Mouse (Mus musculus) gastrocnemius, postnatal 25 days (tissue): ENCODE results near the gene Lrrc19. TPM values are rescaled to one million over a fixed set of nuclear protein-coding genes. Genes with fewer than 3 reads are reported as not detected.
"Not testable (repeated sequence)": the region's sequence is repeated elsewhere in the genome, so short reads cannot be mapped to it uniquely, and the experiment has no call there.

ENCODE experiments used
- DNase-seq: peaks from one replicate; pipeline ENCODE4 v3.0.0; 2022
- long read RNA-seq, 2 experiments: library from polyadenylated mRNA; stranded (forward); transcript quantifications; one replicate each; pipeline ENCODE4 v2.0.0; 2021
- total RNA-seq, 2 experiments: library from RNA; stranded (reverse); gene quantifications; 1 replicate in 1 of 2; 2 replicates in 1 of 2; pipeline ENCODE4 v1.2.3; 2021

The Lrrc19 gene
- total RNA-seq, result not detected
- long read RNA-seq, experiment 1, result 0 reads
- long read RNA-seq, experiment 2, result 0 reads

DNA sequence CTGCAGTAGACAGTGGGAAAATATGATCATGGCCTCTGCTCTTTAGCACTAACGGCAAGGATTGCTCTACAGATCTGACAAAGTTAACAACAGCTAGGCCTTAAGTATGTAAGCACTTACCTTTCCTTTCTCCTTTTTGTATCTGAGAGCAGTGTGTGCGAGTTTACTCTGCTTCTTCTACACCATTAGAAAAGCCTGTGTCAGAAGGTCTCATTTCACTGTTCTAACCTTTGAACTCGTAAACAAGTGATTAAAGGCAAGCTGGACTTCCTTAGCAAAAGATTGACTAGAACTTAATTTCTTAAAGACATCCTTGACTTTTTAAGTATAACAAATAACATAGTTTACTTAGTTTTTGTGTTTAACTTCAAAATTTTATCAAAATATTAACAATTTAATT is at the start of gene Lrrc19:
Gene Lrrc19, minus strand, starts transcription at position 225 of the 400 bp plus-strand sequence.
- DNase-seq, result no peak

DNA sequence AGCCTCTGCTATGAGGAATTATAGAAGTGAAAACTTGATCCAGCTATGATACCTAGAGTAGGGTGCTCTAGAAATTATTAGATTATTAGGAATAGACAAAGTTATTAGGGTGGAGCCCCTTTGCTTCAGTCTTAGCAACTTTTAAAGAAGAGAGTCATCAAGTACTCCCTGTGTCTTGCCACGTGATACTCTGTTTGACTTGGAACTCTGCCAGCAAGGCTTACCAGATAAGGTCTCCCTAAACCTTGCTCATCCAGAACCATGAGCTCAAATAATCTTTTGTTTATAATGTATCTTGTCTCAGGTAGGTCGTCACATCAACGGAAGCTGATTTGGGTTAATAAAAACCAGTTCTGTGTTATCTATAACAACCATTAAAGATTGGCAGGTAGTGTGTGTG is 46.4 kb upstream of the Lrrc19 start:
- DNase-seq, result no peak

DNA sequence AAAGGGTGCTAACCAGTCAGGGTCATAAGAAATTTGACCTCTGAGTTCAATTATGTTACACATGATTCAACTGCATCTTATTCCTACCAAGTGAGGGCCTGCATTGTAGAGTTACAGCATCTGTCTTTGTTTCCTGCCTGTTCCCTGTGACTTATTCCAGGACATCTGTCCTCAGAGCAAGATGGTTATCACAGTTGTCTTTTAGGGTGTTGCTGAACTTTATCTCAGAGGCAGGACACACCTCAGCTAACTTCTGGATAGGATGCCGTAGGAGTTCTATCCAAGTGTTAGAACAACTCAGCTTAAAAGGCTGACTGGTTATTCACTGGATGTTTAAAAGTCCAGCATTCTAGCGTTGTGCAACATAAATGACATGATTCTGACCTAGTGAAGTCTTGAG is 42.2 kb upstream of the Lrrc19 start:
- no peak for DNase-seq

DNA sequence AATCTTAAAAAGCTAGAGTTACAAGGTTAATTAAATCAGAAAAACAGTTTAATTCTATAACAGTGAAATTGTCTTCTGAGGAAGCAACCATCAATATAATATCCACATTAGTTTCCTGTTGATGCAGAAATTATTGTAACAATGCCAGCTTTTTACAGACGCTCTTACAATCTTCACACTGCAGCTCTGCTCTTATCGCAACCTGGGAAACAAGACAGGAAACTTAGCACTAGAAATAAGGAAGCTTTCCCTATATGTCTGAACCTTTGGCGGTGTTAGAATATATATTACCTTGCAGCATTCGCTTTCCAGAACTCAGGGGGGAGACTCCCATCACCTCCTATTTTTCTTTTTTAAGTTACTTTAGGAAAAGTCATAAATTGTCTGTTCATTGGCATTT is 41.1 kb upstream of the Lrrc19 start:
- DNase-seq, result no peak

DNA sequence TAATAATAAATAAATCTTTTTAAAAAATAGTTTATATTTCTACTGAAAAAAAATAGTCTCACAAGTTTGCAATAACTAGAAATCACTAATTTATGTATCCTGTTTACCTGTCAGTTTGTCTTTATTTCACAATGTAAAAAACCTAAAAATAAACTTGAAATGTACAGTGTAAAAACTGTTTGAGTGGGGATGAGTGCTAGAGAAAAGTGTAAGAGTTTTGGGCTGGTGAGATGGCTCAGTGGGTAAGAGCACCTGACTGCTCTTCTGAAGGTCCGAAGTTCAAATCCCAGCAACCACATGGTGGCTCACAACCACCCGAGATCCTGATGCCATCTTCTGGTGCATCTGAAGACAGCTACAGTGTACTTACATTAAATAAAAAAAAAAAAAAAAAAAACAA is 39.9 kb upstream of the Lrrc19 start:
- DNase-seq, result not testable (repeated sequence)

DNA sequence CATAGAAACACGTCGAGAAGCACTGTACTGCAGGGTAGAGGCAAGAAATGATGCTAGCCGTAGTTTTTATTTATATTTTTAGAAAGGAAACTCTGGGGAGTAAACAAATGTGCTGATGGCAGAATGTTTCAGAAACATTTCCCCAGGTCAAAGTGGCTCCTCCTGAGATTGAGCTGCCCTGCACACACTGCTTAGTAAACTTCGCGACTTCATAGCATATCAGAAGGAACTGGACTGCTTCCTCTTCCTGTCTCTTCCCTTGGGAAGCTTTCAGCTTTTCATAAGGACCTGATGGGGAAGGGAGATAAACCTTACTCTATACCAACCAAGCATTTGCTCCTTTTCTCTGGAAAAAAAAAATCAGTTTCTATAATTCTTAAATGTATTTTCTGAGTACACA is 33.4 kb upstream of the Lrrc19 start:
- no peak for DNase-seq

DNA sequence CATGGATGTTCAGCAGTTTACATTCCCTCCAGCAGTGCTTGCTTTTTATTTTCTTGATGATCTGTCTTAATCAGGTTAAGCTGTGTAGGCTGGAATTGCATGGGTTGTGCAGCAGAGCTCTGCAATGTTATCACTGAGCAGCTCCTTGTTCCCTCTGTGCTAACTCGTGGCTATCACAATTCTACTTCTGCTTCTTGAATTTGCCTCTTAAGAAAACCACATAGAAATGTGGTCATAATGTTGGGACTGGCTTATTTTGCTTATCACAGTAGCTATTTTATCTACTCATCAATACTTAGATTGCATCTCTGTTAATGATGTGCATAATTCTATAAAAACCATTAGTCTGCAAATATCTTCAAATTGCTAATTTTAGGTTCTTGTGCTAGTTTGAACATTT is 32.1 kb upstream of the Lrrc19 start:
- no peak for DNase-seq

DNA sequence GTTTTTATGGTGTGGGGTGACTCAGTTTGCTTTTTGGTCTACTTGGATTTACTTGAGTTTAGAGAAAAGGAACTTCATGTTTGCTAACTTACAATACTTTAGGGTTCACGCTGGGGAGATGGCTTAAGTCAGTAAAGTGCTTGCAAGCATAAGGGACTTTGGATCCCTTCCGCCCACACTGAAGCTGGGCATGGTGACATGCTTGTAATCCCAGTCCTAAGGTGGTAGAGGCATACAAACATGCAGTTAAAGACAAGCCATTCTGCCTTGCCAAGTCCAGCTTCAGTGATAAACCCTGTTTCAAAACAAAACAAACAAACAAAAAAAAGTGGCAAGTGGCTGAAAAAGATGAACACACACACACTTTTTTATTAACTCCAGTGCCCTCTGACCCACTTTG is 31.2 kb upstream of the Lrrc19 start:
- DNase-seq, result no peak

DNA sequence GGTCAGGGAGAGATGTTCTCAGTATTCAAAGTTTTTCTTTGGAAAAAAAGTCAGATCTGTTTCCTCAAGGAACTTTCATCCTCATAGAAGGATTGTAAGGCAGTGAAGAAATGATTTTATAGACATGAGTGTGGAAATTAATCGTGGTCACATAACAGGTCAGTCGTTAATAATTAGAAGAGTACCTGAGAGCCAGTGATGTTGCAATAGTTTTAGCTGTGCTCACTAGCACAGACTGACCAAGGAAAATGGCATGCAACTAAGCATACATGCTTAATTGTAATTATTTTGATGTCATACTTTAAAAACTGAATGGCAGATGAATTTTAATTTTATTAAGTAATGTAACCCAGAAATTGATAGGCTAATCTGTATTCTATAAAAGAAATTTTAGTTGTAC is 30.7 kb upstream of the Lrrc19 start:
- no peak for DNase-seq

DNA sequence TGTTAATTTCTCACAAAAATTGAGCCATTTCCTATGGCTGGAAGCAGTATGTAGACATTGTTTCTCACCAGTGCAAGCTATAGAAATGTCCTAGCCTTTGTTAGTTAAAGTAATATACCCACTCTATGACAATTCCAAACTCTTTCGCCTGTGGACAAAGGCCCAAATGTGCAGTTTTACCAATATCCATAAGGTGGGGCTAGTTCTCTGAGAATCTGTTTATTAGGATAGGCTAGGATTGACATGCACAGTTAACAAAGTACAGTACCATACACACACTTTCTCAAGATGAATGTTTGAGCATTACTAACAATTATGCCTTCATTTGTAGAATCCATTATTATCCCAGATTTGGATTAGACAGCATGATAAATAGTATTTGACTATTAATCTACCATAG is 19.8 kb upstream of the Lrrc19 start:
- DNase-seq, result no peak

DNA sequence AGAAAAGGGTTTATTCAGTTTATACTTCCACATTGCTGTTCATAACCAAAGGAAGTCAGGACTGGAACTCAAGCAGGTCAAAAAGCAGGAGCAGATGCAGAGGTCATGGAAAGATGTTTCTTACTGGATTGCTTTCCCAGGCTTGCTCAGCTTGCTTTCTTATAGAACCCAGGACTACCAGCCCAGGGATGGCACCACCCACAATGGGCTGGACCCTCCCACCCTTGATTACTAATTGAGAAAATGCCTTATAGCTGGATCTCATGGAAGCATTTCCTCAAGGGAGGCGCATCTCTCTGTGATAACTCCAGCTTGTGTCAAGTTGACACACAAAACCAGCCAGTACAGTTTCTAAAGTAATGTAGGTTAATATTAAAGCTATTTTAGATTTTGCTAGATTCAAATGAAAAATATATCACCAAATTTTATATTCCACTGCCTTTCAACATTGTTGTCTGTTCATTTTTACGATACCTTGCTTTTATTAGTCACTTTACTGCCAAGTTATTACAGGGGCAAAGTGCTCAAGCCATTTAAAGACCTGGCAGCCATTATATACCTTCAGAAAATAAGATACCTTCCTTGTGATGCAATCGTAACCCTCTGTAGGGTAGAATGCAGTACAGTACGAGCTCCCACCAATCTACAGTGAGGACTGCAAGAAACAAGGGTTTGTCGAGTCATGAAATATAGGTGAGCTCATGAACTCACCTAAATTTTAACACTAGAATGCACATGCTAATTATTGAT is 657 bp upstream of the Lrrc19 start:
- not testable (repeated sequence) for DNase-seq

DNA sequence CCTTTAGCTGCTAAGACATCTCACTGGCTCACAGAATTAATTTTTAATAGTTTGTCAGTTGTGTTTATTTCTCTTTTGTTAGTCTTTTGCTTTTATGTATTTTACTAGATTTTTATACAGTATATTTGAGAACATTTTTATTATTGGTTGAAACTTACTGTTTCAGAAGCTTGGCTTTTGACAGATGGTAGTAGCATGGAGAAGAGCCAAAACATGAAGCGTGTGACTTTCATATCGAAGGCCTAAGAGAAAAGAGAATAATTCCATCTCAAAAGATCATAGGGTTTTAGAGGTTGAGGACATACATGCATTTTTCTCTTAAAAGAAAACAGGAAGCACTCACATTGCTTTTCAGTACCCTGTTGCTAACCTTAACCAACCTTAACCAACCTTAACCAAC is 6.8 kb downstream of the Lrrc19 start:
- no peak for DNase-seq

DNA sequence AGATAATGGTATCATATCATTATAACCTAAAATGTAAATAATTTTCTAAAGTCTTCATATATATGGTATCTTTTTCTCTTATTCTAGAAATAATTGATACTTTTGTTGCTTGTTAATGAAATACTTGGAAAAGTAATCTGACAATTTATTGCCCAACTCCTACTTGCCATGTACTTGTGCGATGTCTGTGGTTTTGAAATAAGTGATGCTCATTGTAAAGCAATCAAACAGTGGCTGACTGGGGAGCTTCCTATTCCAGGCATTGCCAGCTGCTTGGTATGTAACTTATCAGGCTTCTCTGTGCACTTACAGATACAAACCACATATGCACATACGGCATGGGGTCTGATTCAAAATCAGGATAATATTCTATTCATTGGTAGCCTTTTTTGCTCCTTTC is 29.9 kb downstream of the Lrrc19 start:
- no peak for DNase-seq

DNA sequence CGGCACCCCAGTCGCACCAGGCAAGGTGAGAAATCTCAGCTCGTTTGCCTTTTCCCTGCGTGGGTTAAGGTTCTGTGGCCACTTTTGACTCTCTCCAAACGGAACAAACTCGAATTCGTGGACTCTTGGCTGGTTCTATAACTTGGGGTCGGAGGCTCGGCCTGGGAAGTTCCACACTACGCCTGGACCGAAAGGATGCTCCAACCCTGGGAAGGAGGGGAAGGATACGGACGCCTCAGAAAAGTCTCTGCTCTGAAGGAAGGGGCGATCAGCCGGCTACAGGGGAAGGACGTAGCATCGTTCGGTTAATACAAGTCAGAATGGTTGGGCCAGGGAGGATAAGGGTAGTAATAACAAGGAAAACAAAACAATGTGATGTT is 35.3 kb downstream of the Lrrc19 start:
- DNase-seq, result no peak

DNA sequence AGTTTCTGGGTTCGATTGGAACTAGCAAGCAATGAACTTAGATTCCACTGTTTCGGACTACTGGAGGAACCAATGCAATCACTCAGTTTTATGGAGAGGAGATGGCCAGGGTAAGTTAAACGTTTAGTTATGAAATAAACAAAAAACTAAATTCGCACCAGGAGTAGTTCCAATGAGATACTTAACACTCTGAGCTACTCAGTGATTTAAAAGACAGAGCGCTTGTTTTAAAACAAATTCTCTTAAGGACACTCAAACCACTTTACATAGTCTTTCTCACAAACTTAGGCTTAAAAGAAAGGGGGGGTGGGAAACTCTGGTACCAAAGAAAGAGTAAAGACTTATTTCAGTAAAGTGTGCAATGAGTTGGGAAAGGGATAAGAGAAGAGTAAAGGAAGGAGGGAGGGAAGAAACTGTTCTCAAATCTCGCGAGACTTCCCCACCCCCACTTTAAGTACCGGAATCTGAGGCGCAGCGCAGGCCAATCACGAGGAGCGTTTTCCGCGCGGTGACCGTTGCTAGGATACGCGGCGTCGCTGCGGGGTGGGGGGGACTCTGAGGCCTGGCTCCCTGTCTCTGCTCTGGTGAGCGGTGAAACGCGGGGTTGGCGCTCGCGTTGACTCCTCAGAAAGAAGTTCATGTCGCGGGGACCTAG is 35.8 kb downstream of the Lrrc19 start, which contains the start of gene Ift74:
Gene Ift74, plus strand, starts transcription at position 520 of the 655 bp plus-strand sequence.
- DNase-seq, result peak; percentile 89

DNA sequence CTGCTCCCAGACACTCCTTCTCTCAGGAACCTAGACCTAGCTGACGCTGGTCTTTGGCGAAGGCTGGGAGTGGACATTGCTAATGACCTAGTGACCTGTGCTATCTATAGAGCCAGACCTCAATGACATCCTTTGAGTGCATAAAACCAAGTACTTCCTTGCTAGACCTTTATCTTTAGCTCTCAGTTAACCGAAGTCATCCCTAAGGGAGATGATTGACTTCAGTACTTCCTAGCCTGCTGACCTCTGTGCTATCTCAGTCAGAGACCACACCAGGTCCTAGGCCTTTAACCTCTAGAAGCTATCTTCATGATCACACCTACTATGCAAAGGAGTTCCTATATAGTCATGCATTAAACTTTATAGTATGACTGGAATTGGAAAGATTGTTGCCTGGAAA is 39.6 kb downstream of the Lrrc19 start:
- no peak for DNase-seq

DNA sequence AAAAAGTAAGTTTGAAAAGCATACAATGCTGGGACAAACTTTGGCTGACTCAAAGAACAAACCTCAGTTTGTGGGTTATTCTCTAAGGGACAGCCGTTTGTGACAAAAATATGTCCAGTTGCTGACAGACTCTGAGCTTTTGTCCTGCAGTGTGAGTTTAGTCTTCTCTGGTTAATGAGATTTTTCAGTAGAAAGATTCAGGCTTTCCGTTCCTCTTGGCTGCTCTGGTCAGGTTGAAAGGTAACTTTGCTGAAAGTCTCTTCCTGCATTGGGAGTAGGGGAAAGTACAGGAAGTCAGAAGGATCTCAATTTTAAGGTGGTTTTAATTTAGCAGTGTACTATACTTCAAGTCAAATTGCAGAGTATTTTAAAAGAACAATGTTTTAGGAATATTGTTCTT is 44.4 kb downstream of the Lrrc19 start:
- no peak for DNase-seq

DNA sequence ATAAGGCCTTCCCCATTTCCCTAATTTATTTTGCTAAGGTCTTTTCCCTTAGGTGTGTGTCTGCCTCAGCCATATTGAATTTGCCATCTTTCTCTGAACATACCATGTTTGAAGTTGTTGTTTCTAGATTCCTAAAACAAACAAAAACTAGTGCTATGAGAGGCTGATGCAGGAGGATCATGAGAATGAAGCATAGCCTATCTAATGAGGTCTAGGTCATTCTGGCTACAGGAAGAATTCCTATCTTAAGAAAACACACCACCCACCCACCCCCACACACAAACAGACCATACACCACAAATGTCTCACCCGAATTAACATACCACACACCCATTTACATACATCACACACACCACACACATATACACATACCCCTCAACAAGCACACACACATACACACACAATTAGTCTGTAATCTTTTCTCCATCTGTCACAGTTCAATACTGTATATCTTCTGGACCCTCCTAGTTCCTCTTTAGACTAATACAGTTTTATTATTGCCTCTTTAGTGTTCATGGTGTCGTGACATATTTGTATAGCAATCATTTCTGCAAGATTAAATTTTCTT is 45.4 kb downstream of the Lrrc19 start:
- no peak for DNase-seq

DNA sequence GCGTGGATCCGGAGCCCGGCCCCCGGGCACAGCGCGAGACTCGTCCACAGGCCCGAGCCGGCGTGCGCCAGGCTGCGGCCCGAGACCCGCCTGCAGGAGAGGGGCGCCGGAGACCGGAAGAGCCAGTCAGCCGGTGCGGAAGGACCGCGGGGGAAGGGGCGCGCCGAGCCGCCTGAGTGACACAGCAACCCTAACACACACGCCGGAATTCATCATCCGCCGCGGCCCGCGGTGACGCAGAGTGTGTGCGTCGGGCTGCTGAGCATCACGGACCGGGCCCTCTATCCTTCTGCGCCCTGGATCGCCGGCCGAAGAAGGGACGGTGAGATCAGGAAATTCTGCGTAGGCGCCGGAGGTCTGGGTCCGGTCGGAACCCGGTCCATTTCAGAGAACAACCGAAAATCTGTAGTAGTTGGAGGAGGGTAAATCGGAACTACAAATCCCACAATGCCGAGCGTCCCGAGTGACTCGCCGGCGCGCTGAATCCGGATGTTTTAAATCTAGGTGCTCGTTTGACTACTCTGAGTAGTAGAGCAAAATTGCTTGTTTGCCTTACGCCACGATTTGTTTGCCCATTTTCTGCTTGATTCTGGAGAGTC is 46.8 kb downstream of the Lrrc19 start, which contains the start of gene Plaa:
Gene Plaa, minus strand, starts transcription at position 214 of the 599 bp plus-strand sequence.
- peak; percentile 89 for DNase-seq

DNA sequence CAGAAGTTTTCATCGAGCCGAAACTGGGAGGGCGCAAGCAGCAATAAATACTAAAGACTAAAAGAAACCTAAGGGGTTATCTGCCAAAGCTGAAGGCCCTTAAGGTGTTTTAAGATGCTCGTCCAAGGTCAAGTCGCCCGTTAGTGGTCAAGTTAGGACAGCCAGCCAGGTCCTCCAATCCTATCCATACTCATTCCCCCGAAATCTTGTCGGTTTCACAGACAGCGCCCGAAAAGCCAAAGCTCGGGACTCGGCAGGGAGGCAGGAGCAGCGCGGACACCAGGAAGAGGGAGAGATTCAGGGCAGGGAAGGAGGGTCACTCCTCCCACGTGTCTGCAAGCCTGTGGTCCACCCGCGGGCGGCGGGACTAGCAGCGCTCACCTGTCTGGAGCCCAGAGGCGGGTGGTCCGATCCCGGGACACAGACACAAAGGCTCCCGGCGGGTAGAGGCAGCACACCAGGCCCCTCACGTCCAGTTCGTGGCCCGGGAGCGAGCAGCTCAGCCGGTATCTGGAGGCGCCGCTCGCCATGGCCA is 47.4 kb downstream of the Lrrc19 start:
- DNase-seq, result no peak

DNA sequence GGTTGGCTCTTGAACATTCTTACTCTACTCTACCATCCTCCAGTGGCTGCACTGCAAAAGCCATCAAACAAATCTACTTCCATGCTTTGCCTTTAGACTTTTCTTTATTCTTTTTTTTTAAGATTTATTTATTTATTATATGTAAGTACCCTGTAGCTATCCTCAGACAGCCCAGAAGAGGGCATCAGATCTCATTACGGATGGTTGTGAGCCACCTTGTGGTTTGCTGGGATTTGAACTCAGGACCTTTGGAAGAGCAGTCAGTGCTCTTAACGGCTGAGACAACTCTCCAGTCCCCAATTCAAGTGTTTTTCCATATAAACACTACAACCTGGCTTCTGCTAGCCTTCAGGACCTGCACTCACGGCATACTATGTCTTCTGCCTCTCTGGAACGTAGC is 48.5 kb downstream of the Lrrc19 start:
- no peak for DNase-seq

DNA sequence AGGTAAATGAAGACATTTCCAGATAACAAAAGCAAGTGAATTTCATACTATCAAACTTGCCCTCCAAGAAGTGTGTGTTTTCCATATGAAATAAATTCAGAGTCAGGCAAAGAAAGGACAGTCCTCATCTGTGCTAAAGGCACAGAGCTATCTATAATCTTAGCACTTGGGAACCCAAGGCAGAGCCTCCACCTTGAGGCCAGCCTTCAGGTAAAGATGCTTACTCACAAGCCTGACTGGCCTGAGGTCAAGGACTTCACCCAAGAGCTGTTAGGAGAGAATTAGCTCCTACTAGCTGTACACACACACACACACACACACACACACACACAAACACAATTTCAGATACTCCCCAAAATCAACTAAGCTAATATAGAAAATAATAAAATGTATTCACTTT is 57.2 kb downstream of the Lrrc19 start:
- DNase-seq, result no peak
